Mouse (Mus musculus) hindbrain, embryonic 15.5 days (tissue): Measurements from ENCODE around the gene Map9. TPM values are rescaled to one million over a fixed set of nuclear protein-coding genes. Genes with fewer than 3 reads are reported as not detected.
A peak's percentile ranks its signal among the peaks of the same experiment; 100 is the strongest.

ENCODE experiments used
- ATAC-seq: fragments of 200-750 bp; cut with Nextera tagmentation; 2 replicates; pipeline ENCODE4 v1.8.0; 2017; ENCODE audit warnings: low read depth, moderate number of reproducible peaks, moderate TSS enrichment; ENCODE audit not compliant: low FRiP score
- H3K27ac ChIP-seq: fragments of 300-500 bp; sonication (generic); replicated peaks from 2 replicates; pipeline ENCODE4 v1.5.1; 2015; ENCODE audit warnings: mild to moderate bottlenecking, inconsistent platforms
- H3K27me3 ChIP-seq: fragments of 300-500 bp; sonication (generic); 2 replicates; pipeline ENCODE4 v1.6.1; 2015; ENCODE audit warnings: control low read depth, inconsistent platforms
- H3K36me3 ChIP-seq: fragments of 300-500 bp; sonication (generic); 2 replicates; pipeline ENCODE4 v1.6.1; 2015; ENCODE audit warnings: control low read depth, inconsistent platforms
- H3K4me1 ChIP-seq: fragments of 300-500 bp; sonication (generic); replicated peaks from 2 replicates; pipeline ENCODE4 v1.6.1; 2015; ENCODE audit warnings: control low read depth, inconsistent platforms
- H3K4me2 ChIP-seq: fragments of 300-500 bp; sonication (generic); 2 replicates; pipeline ENCODE4 v1.6.1; 2015; ENCODE audit warnings: moderate library complexity, mild to moderate bottlenecking, inconsistent platforms
- H3K4me3 ChIP-seq: fragments of 300-500 bp; sonication (generic); 2 replicates; pipeline ENCODE4 v1.5.1; 2015; ENCODE audit warnings: mild to moderate bottlenecking, inconsistent platforms
- H3K9ac ChIP-seq: fragments of 300-500 bp; sonication (generic); 2 replicates; pipeline ENCODE4 v1.6.1; 2015; ENCODE audit warnings: inconsistent platforms
- H3K9me3 ChIP-seq: fragments of 300-500 bp; sonication (generic); 2 replicates; pipeline ENCODE4 v1.6.1; 2016; ENCODE audit warnings: control low read depth, inconsistent platforms
- WGBS: fragments of 180-500 bp; shearing (Covaris S2); methylation state at CpG from one replicate; pipeline ENCODE4 v1.1.7; 2015; 5-methylcytosine and 5-hydroxymethylcytosine counted together
- polyA plus RNA-seq: library from polyadenylated mRNA; unstranded; fragments of >200 nt; fragmentation: Nextera tagmentation; extraction: Ambion mirVana; gene quantifications from 2 replicates; pipeline ENCODE4 v1.2.1, GENCODE M21; 2015

The Map9 gene
- polyA plus RNA-seq, 1 experiment from 2014 or later = 95.5 TPM

DNA sequence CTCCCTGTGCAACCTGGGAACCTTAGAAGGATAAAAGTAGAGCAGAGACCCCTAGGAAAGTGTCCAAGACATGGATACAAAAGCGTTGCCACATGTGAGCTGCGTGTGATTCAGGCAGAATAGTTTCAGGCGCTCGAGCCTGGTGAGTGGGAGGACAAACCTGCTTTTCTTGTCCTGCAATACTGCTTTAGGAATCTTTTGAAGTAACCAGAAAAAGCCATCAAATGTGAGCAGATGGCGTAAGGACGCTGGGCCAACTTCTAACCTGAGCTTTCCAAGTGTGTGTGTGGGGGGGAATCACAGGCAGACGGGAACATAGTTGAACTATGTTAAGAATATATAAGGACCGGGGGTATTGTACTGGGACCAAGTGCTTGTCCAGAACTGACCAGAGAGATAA lies 6.7 kb downstream of the Map9 start:
- no peak overlapping the region for H3K27ac ChIP-seq
- no peak overlapping the region for H3K4me3 ChIP-seq
- WGBS = 93% methylated on average over 8 of the region's 8 CpGs
- H3K36me3 ChIP-seq = peaks cover 13% of the 10 kb centered on the region
- no peaks in the 10 kb centered on the region for H3K9me3 ChIP-seq
- H3K4me2 ChIP-seq = no peak overlapping the region
- no peak for ATAC-seq
- no peak overlapping the region for H3K9ac ChIP-seq
- H3K4me1 ChIP-seq = no peaks in the 10 kb centered on the region; the same call in 1 of the 2 replicates
- no peaks in the 10 kb centered on the region for H3K27me3 ChIP-seq

GRCm38 (mm10) chr3:82364988-82365387 lies 7.1 kb downstream of the Map9 start:
- Histone ChIP-seq H3K9me3 (no peaks in the 10 kb centered on the region), H3K36me3 (peaks cover 13% of the 10 kb centered on the region), H3K4me1 (no peaks in the 10 kb centered on the region; the same call in 1 of the 2 replicates), H3K27me3 (no peaks in the 10 kb centered on the region), H3K4me3 (no peak overlapping the region), H3K27ac (no peak overlapping the region), H3K4me2 (no peak overlapping the region), H3K9ac (no peak overlapping the region)
- WGBS = 35% methylated on average over 4 of the region's 4 CpGs
- ATAC-seq = 0 out of 2 replicates have a peak, but pooled peaks have one; percentile 66

DNA sequence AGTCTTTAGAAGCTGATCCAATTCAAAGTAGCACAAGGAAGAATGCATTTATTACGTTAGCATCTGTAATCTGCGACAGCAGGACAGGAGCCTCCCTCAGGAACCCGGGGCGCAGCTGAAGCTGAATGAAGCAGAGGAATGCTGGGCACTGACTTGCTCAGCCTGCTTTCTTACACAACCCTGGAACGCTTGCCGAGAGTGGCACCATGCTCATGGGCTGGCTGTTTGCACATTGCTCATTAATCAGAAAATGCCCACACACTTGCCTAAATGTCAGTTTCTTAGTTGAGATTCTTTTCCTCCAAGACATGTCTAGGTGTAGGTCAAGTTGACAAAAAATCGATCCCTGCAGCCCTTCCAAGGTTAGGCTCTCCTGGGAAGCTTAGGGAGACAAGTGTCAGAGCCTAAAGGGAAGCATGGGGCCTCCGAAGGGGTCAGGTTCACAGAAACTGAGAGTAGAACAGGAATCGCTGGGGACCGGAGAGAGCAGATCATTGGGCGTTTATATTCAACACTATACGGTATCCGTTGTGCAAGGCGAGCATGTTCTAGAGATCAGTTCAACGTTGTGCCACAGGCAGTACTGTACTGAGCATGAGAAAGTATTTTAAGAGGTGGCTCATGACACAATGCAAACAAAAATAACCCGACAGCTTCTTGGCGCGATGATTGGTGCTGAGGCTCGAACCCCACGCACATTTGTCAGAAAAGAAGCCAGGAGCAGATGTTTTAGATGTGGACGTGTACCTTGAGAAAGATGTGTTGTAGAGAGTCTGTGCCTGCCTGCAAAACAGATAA lies 11.4 kb downstream of the Map9 start:
- no peaks in the 10 kb centered on the region; the same call in 1 of the 2 replicates for H3K4me1 ChIP-seq
- no peak overlapping the region for H3K9ac ChIP-seq
- no peaks in the 10 kb centered on the region for H3K27me3 ChIP-seq
- H3K27ac ChIP-seq = no peak overlapping the region
- 82% methylated on average over 21 of the region's 21 CpGs for WGBS
- no peak overlapping the region for H3K4me2 ChIP-seq
- no peak for ATAC-seq
- H3K4me3 ChIP-seq = no peak overlapping the region
- H3K9me3 ChIP-seq = no peaks in the 10 kb centered on the region
- H3K36me3 ChIP-seq = peaks cover 29% of the 10 kb centered on the region

DNA sequence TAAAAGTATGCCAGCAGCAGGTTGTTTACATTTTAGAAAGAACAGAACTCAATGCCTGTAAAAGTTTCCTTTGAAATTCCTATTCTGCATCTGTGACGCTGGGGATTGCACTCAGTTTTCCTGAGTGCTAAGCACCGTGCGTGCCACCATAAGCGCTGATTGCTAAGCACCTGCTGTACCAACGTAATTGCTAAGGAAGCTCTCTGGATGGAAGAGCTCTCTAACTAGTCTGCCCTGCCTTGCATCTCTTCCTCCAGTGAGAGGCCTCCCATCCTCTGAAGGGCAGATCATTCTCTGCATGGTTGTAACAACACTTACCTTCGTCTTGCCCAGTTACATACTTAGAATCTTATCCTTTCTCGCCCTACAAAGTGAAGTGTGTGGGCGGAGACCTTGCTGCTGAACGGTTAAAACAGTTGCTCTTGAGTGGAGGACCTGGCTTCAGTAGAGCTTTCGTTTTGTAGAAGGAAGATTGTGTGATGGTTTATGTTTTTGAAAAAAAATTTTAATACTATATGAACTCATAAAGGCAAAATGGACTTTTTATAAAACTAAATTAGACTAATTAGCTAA lies 12.7 kb downstream of the Map9 start:
- peaks cover 35% of the 10 kb centered on the region for H3K36me3 ChIP-seq
- no peak overlapping the region for H3K4me3 ChIP-seq
- H3K4me1 ChIP-seq = no peaks in the 10 kb centered on the region; the same call in 1 of the 2 replicates
- no peaks in the 10 kb centered on the region for H3K9me3 ChIP-seq
- no peak overlapping the region for H3K9ac ChIP-seq
- no peak overlapping the region for H3K4me2 ChIP-seq
- no peaks in the 10 kb centered on the region for H3K27me3 ChIP-seq
- no peak for ATAC-seq
- 92% methylated on average over 10 of the region's 10 CpGs for WGBS
- no peak overlapping the region for H3K27ac ChIP-seq

GRCm38 (mm10) chr3:82376965-82377364 lies 19.1 kb downstream of the Map9 start:
- WGBS = 91% methylated on average over 14 of the region's 14 CpGs
- no peaks in the 10 kb centered on the region for H3K4me1 ChIP-seq
- no peak overlapping the region for H3K9ac ChIP-seq
- H3K27ac ChIP-seq = no peak overlapping the region
- no peak overlapping the region for H3K4me2 ChIP-seq
- H3K27me3 ChIP-seq = no peaks in the 10 kb centered on the region
- H3K36me3 ChIP-seq = peaks cover 60% of the 10 kb centered on the region
- no peak overlapping the region for H3K4me3 ChIP-seq
- no peaks in the 10 kb centered on the region for H3K9me3 ChIP-seq
- no peak for ATAC-seq

GRCm38 (mm10) chr3:82382325-82382724 lies 24.5 kb downstream of the Map9 start:
- H3K4me3 ChIP-seq = no peak overlapping the region
- no peaks in the 10 kb centered on the region for H3K27me3 ChIP-seq
- no peak overlapping the region for H3K27ac ChIP-seq
- no peaks in the 10 kb centered on the region for H3K9me3 ChIP-seq
- H3K4me1 ChIP-seq = no peaks in the 10 kb centered on the region
- peaks cover 60% of the 10 kb centered on the region for H3K36me3 ChIP-seq
- 78% methylated on average over 11 of the region's 11 CpGs for WGBS
- ATAC-seq = no peak
- H3K4me2 ChIP-seq = no peak overlapping the region
- no peak overlapping the region for H3K9ac ChIP-seq

DNA sequence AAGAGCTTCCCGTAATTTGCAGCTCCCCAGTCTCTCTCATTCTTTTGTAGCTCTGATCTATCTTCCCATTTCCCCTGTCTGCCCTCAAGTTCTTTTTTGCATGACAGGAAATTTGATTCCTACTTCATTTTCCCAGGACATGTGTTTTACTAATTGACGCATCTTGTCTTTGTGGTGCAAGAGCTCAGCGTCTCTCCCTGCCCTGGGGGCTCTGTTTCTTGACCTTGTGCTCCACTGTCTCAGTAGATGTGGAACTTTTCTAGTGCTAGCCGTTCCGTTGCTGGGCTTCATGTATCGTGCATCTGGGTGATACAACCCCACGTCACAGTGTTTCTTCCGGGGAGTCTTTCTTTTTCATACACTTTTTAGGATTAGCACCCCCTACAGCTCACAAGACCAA lies 27.2 kb downstream of the Map9 start:
- Histone ChIP-seq H3K4me2 (no peak overlapping the region), H3K36me3 (peaks cover 55% of the 10 kb centered on the region), H3K27me3 (no peaks in the 10 kb centered on the region), H3K4me3 (no peak overlapping the region), H3K4me1 (no peaks in the 10 kb centered on the region), H3K9me3 (no peaks in the 10 kb centered on the region), H3K9ac (no peak overlapping the region), H3K27ac (no peak overlapping the region)
- 90% methylated on average over 8 of the region's 8 CpGs for WGBS
- no peak for ATAC-seq

- ATAC-seq = no peak
- no peak overlapping the region for H3K4me2 ChIP-seq
- no peak overlapping the region for H3K9ac ChIP-seq
- H3K27me3 ChIP-seq = no peaks in the 10 kb centered on the region
- H3K4me1 ChIP-seq = no peaks in the 10 kb centered on the region
- no peak overlapping the region for H3K27ac ChIP-seq
- no peaks in the 10 kb centered on the region for H3K9me3 ChIP-seq
- H3K4me3 ChIP-seq = no peak overlapping the region
- no peaks in the 10 kb centered on the region for H3K36me3 ChIP-seq
- WGBS = 85% methylated on average over 6 of the region's 6 CpGs
These were observed 48.0 kb downstream of the Map9 start for GRCm38 (mm10) chr3:82405830-82406229.

DNA sequence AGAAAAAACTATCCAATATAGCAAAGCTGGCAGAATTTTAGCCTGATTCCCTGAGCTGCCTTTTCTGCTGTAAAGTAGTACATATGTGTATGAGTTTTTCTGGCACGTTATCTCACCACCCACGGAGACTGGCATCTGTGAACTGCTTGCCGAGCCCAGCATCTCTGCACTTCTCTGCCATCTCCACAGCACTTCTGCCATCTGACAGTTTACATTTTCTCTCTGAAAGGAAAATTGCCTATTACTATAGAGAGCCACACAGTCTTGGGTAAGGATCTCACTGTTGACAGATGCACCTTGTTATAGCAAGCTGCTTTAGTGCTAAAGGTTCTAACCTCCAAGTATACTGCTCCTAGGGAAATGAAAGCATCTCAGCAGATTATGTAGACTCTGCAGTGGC lies 48.5 kb downstream of the Map9 start:
- ATAC-seq = peak; percentile 89
- H3K9me3 ChIP-seq = no peaks in the 10 kb centered on the region
- no peak overlapping the region for H3K4me3 ChIP-seq
- H3K27ac ChIP-seq = peak overlapping the region; percentile 41
- H3K9ac ChIP-seq = no peak overlapping the region
- H3K4me2 ChIP-seq = no peak overlapping the region
- H3K4me1 ChIP-seq = no peaks in the 10 kb centered on the region
- WGBS = 59% methylated on average over 3 of the region's 3 CpGs
- no peaks in the 10 kb centered on the region for H3K27me3 ChIP-seq
- no peaks in the 10 kb centered on the region for H3K36me3 ChIP-seq

- Histone ChIP-seq H3K9ac (no peak overlapping the region), H3K27me3 (no peaks in the 10 kb centered on the region), H3K4me3 (no peak overlapping the region), H3K36me3 (no peaks in the 10 kb centered on the region), H3K4me2 (no peak overlapping the region), H3K4me1 (no peaks in the 10 kb centered on the region), H3K27ac (no peak overlapping the region), H3K9me3 (no peaks in the 10 kb centered on the region)
- 63% methylated on average over 2 of the region's 2 CpGs for whole genome bisulfite sequencing
- peak; percentile 56; the same call in 1 of the 2 replicates for ATAC-seq
These were observed 49.6 kb downstream of the Map9 start for GRCm38 (mm10) chr3:82407432-82407831.

DNA sequence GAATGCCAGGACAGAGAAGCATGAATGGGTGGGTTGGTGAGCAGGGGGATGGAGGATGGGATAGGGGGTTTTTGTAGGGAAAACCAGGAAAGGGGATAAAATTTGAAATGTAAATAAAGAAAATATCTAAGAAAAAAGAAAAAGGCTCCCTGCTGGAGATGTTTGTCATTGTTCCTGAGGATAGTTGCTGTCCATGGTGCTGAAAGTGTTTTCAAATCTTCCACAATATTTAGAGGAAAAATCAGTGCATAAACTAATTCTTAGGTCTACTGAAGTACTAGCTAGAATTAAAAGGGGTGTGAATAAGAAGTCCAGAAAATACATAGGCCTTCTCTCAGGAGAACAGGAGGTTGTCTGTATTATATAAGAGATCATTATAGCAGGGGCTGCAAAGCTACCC lies 54.6 kb downstream of the Map9 start:
- Histone ChIP-seq H3K4me2 (no peak overlapping the region), H3K9ac (no peak overlapping the region), H3K36me3 (no peaks in the 10 kb centered on the region), H3K4me3 (no peak overlapping the region), H3K4me1 (no peaks in the 10 kb centered on the region), H3K27ac (no peak overlapping the region), H3K27me3 (no peaks in the 10 kb centered on the region), H3K9me3 (no peaks in the 10 kb centered on the region)
- ATAC-seq = no peak

DNA sequence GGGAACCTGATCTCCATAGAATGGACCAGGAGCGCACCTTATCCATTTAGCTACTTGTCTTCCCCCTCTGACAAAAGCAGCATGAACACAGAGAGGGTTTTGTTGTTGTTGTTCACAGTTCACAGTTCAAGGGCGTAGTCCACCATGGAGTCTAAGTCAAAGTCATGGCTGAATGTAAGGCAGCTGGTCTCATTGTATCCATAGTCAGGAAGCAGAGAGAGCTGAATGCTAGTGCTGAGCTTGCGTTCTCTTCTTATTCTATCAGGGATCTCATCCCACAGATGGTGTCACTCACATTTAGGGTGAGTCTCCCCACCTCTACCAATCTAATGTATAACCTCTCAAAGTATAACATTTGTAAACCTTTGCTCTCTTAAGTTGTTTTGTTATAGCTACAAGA lies 60.1 kb downstream of the Map9 start:
- 89% methylated on average over 3 of the region's 3 CpGs for whole genome bisulfite sequencing
- no peak overlapping the region for H3K27ac ChIP-seq

More for the DNA sequence above, 60.1 kb downstream of the Map9 start:
- H3K9me3 ChIP-seq = no peaks in the 10 kb centered on the region
- no peaks in the 10 kb centered on the region for H3K4me1 ChIP-seq
- H3K36me3 ChIP-seq = no peaks in the 10 kb centered on the region
- no peak overlapping the region for H3K9ac ChIP-seq
- H3K27me3 ChIP-seq = no peaks in the 10 kb centered on the region
- no peak for ATAC-seq
- no peak overlapping the region for H3K4me2 ChIP-seq
- H3K4me3 ChIP-seq = no peak overlapping the region
